Mouse (Mus musculus) CH12.LX (cell line): ENCODE results near the gene Dna2. TPM values are rescaled to one million over a fixed set of nuclear protein-coding genes. Genes with fewer than 3 reads are reported as not detected.

Experiments
- DNase-seq: peaks from one replicate; pipeline ENCODE4 v3.0.0-alpha.2; 2013; ENCODE audit errors: extremely low read depth
- H3K27ac ChIP-seq: 2 replicates; pipeline ENCODE4 v1.5.1; 2012; ENCODE audit warnings: low read depth, mild to moderate bottlenecking, control low read depth, moderate library complexity; ENCODE audit not compliant: insufficient read depth
- H3K27me3 ChIP-seq: replicated peaks from 2 replicates; pipeline ENCODE3; 2012; ENCODE audit warnings: inconsistent platforms
- H3K36me3 ChIP-seq, 2 experiments: replicated peaks in 1 of 2; 2 replicates each; pipeline versions ENCODE3 to v1.6.1; 2012; ENCODE audit warnings: inconsistent platforms in 1 of 2, low read length in 1 of 2, mild to moderate bottlenecking in 1 of 2, mixed read lengths in 1 of 2, moderate library complexity in 1 of 2; ENCODE audit not compliant: control insufficient read depth in 1 of 2, insufficient read depth in 1 of 2
- H3K4me1 ChIP-seq, 2 experiments: 2 replicates each; pipeline ENCODE4 v1.6.1; 2012; ENCODE audit warnings: inconsistent platforms in 1 of 2, moderate library complexity in 1 of 2; ENCODE audit not compliant: insufficient read depth in 2 of 2, control insufficient read depth in 1 of 2
- H3K4me2 ChIP-seq: 2 replicates; pipeline ENCODE4 v1.6.1; 2012; ENCODE audit warnings: low read depth, mild to moderate bottlenecking, control low read depth; ENCODE audit not compliant: poor library complexity, insufficient read depth, severe bottlenecking
- H3K4me3 ChIP-seq, 3 experiments: fragments of 150-350 bp in 1 of 3; sonication (generic) in 1 of 3; replicated peaks in 1 of 3; 2 replicates each; pipeline versions ENCODE3 to v1.5.1; 2011 to 2012; ENCODE audit warnings: low read depth in 2 of 3, low read length in 2 of 3, mild to moderate bottlenecking in 2 of 3, moderate library complexity in 2 of 3, control low read depth in 1 of 3, improper control_type of control experiment in 1 of 3, inconsistent platforms in 1 of 3, mixed read lengths in 1 of 3; ENCODE audit not compliant: poor library complexity in 1 of 3
- H3K79me2 ChIP-seq: replicated peaks from 2 replicates; pipeline ENCODE4 v1.6.1; 2012; ENCODE audit warnings: mild to moderate bottlenecking, moderate library complexity; ENCODE audit not compliant: control insufficient read depth, poor library complexity, insufficient read depth, severe bottlenecking; ENCODE audit errors: extremely low read depth
- H3K9ac ChIP-seq: 2 replicates; pipeline ENCODE4 v1.6.1; 2012; ENCODE audit warnings: low read depth, mild to moderate bottlenecking, control low read depth, moderate library complexity; ENCODE audit not compliant: insufficient read depth
- H3K9me3 ChIP-seq: replicated peaks from 2 replicates; pipeline ENCODE3; 2012; ENCODE audit warnings: low read length, inconsistent platforms, mixed read lengths
- EP300 ChIP-seq: IDR thresholded peaks from 2 replicates; pipeline ENCODE4 v1.6.1; 2011; ENCODE audit warnings: low read length, improper control_type of control experiment
- GABPA ChIP-seq: IDR thresholded peaks from 2 replicates; pipeline ENCODE4 v1.6.1; 2012; ENCODE audit warnings: low read depth, low read length, improper control_type of control experiment, inconsistent platforms; ENCODE audit not compliant: insufficient replicate concordance
- IRF4 ChIP-seq: IDR thresholded peaks from 2 replicates; pipeline ENCODE4 v1.6.1; 2014; ENCODE audit warnings: low read depth, mild to moderate bottlenecking, inconsistent platforms, low read length, improper control_type of control experiment
- KAT2A ChIP-seq: IDR thresholded peaks from 2 replicates; pipeline ENCODE4 v1.6.1; 2012; ENCODE audit warnings: low read length, improper control_type of control experiment, inconsistent platforms; ENCODE audit not compliant: insufficient replicate concordance
- MAZ ChIP-seq: IDR thresholded peaks from 2 replicates; pipeline ENCODE4 v1.6.1; 2012; ENCODE audit warnings: low read depth, mild to moderate bottlenecking, inconsistent platforms, low read length, improper control_type of control experiment, moderate library complexity
- MEF2A ChIP-seq: IDR thresholded peaks from 2 replicates; pipeline ENCODE4 v1.6.1; 2014; ENCODE audit warnings: low read depth, mild to moderate bottlenecking, inconsistent platforms, low read length, improper control_type of control experiment, borderline replicate concordance
- NELFE ChIP-seq: IDR thresholded peaks from 2 replicates; pipeline ENCODE4 v1.6.1; 2011; ENCODE audit warnings: low read depth, low read length, improper control_type of control experiment
- POLR2A ChIP-seq: IDR thresholded peaks from 2 replicates; pipeline ENCODE4 v1.6.1; 2011; ENCODE audit warnings: low read depth, mild to moderate bottlenecking, improper control_type of control experiment, low read length
- SMC3 ChIP-seq: IDR thresholded peaks from 2 replicates; pipeline ENCODE4 v1.6.1; 2011; ENCODE audit warnings: low read depth, low read length, improper control_type of control experiment
- TBP ChIP-seq: conservative IDR thresholded peaks from 2 replicates; pipeline ENCODE4 v1.6.1; 2011; ENCODE audit warnings: low read depth, low read length, improper control_type of control experiment
- TCF12 ChIP-seq: IDR thresholded peaks from 2 replicates; pipeline ENCODE4 v1.6.1; 2014; ENCODE audit warnings: low read depth, mild to moderate bottlenecking, inconsistent platforms, low read length, improper control_type of control experiment
- UBTF ChIP-seq: IDR thresholded peaks from 2 replicates; pipeline ENCODE4 v1.6.1; 2012; ENCODE audit warnings: low read depth, mild to moderate bottlenecking, inconsistent platforms, low read length, improper control_type of control experiment, moderate library complexity
- USF2 ChIP-seq: conservative IDR thresholded peaks from 2 replicates; pipeline ENCODE4 v1.6.1; 2011; ENCODE audit warnings: low read depth, low read length, improper control_type of control experiment
- ZC3H11A ChIP-seq: IDR thresholded peaks from 2 replicates; pipeline ENCODE4 v1.6.1; 2012; ENCODE audit warnings: low read depth, mild to moderate bottlenecking, inconsistent platforms, low read length, improper control_type of control experiment
- ZMIZ1 ChIP-seq: IDR thresholded peaks from 2 replicates; pipeline ENCODE4 v1.6.1; 2012; ENCODE audit warnings: low read depth, mild to moderate bottlenecking, inconsistent platforms, low read length, improper control_type of control experiment
- dilution Hi-C: fragments of 300-500 bp; cut with MboI; formaldehyde crosslinking; loops from 2 replicates; pipeline ENCODE4 v1.14.3; 2020; ENCODE audit warnings: low sequenced_read_pairs; ENCODE audit not compliant: extremely low pct_unique_long_range_greater_than_20kb, extremely low pct_ligation_motif_present
- in situ Hi-C: fragments of 300-500 bp; cut with MboI; formaldehyde crosslinking; loops from 3 replicates; pipeline ENCODE4 v1.14.3; 2019; ENCODE audit warnings: low sequenced_read_pairs, low pct_ligation_motif_present, low pct_unique_long_range_greater_than_20kb, mixed read lengths
- polyA plus RNA-seq: library from polyadenylated mRNA; unstranded; fragments of >175 nt; gene quantifications from 2 replicates; pipeline ENCODE4 v1.2.1, GENCODE M21; 2012; ENCODE audit warnings: low read depth; ENCODE audit not compliant: insufficient read length
- total RNA-seq, 2 experiments: library from RNA; depleted of rRNA; stranded (reverse); fragments of 300-350 nt in 1 of 2; fragments of >200 nt in 1 of 2; gene quantifications; 2 replicates each; pipeline ENCODE4 v1.2.3; 2012 to 2014

The Dna2 gene
- total and polyA plus RNA-seq, 3 experiments = 31.7 to 38.6 (median 33.4) TPM

- Histone ChIP-seq H3K4me2 (no peak overlapping the region), H3K79me2 (peaks cover 11% of the 10 kb centered on the region)
- dilution Hi-C loops = no loop called here
- DNase-seq = no peak
- TF ChIP-seq SMC3 (no peak), UBTF (no peak), TBP (no peak), GABPA (no peak), POLR2A (no peak), EP300 (no peak)
- TF ChIP-seq, all 38 proteins: peak for 0
- Histone ChIP-seq H3K9me3 (no peaks in the 10 kb centered on the region), H3K4me3 (no peak overlapping the region), H3K27ac (no peak overlapping the region), H3K9ac (no peak overlapping the region), H3K36me3 (peaks cover 33 to 49% of the 10 kb centered on the region in 2 experiments), H3K27me3 (no peaks in the 10 kb centered on the region), H3K4me1 (peaks cover 5 to 34% of the 10 kb centered on the region in 2 experiments; a peak in 2 of 4 replicates)
- in situ Hi-C loops = no loop called here
Observed at GRCm38 (mm10) chr10:62948551-62948950, 1.7 kb downstream of the Dna2 start.

DNA sequence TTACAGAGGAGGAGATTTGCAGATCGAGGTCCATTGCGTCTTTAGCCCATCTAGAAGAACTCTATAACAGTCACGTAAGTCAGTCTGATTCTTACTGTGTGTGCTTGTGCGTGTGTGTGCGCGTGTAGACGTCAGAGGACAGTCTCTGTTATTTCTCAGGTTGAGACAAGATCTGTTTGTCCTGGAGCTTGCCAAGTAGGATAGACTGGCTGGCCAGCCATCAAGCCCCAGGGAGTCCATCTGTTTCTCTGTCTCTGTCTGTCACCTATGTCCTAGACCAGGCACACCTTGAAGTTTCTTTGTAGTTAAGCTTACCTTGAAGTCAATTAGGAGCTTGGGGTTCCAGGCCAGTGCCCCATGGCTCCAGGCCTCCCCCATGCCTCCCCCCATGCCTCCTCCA lies 17.1 kb downstream of the Dna2 start:
- Histone ChIP-seq H3K27me3 (no peaks in the 10 kb centered on the region), H3K36me3 (peaks cover 83 to 88% of the 10 kb centered on the region in 2 experiments), H3K9me3 (no peaks in the 10 kb centered on the region), H3K4me3 (no peak overlapping the region), H3K4me1 (peaks cover 0 to 5% of the 10 kb centered on the region in 2 experiments; a peak in 2 of 4 replicates), H3K27ac (no peak overlapping the region), H3K79me2 (no peaks in the 10 kb centered on the region), H3K4me2 (no peak overlapping the region), H3K9ac (no peak overlapping the region)
- TF ChIP-seq MEF2A (no peak), UBTF (no peak), ZMIZ1 (no peak), TCF12 (no peak), EP300 (no peak), USF2 (no peak), ZC3H11A (no peak), IRF4 (no peak)
- dilution Hi-C loops (no loop called here), in situ Hi-C loops (no loop called here)
- no peak for DNase-seq

- Histone ChIP-seq H3K27me3 (no peaks in the 10 kb centered on the region), H3K9me3 (no peaks in the 10 kb centered on the region), H3K9ac (no peak overlapping the region), H3K79me2 (no peaks in the 10 kb centered on the region), H3K4me3 (no peak overlapping the region), H3K4me2 (no peak overlapping the region), H3K27ac (no peak overlapping the region), H3K36me3 (peaks cover 83 to 87% of the 10 kb centered on the region in 2 experiments), H3K4me1 (no peaks in the 10 kb centered on the region)
- in situ Hi-C loops = loop anchor here (5.0 kb wide), 1 partner anchor 33 kb away; no protein-coding TSS in a partner anchor
- no peak for TF ChIP-seq KAT2A
- no peak for TF ChIP-seq MAZ
- TF ChIP-seq SMC3 = no peak
- no peak for TF ChIP-seq NELFE
- DNase-seq = no peak
- dilution Hi-C loops = no loop called here
Observed at GRCm38 (mm10) chr10:62965796-62966195, 19.0 kb downstream of the Dna2 start.
